Mouse (Mus musculus) embryonic facial prominence, embryonic 15.5 days (tissue): Measurements from ENCODE around the gene Mkln1. TPM values are rescaled to one million over a fixed set of nuclear protein-coding genes. Genes with fewer than 3 reads are reported as not detected.

Source experiments
- ATAC-seq: fragments of 200-750 bp; cut with Nextera tagmentation; 2 replicates; pipeline ENCODE4 v1.8.0; 2017; ENCODE audit warnings: low read depth, moderate TSS enrichment; ENCODE audit not compliant: insufficient number of reproducible peaks, low FRiP score, low TSS enrichment
- H3K27ac ChIP-seq: fragments of 300-500 bp; sonication (generic); replicated peaks from 2 replicates; pipeline ENCODE4 v1.5.1; 2015; ENCODE audit warnings: mild to moderate bottlenecking, inconsistent platforms
- H3K27me3 ChIP-seq: fragments of 300-500 bp; sonication (generic); 2 replicates; pipeline ENCODE4 v1.6.1; 2015; ENCODE audit warnings: inconsistent platforms
- H3K36me3 ChIP-seq: fragments of 300-500 bp; sonication (generic); 2 replicates; pipeline ENCODE4 v1.6.1; 2015; ENCODE audit warnings: mild to moderate bottlenecking, inconsistent platforms
- H3K4me1 ChIP-seq: fragments of 300-500 bp; sonication (generic); 2 replicates; pipeline ENCODE4 v1.6.1; 2015; ENCODE audit warnings: inconsistent platforms
- H3K4me2 ChIP-seq: fragments of 300-500 bp; sonication (generic); replicated peaks from 2 replicates; pipeline ENCODE4 v1.6.1; 2015; ENCODE audit warnings: mild to moderate bottlenecking, inconsistent platforms
- H3K4me3 ChIP-seq: fragments of 300-500 bp; sonication (generic); replicated peaks from 2 replicates; pipeline ENCODE4 v1.5.1; 2015; ENCODE audit warnings: mild to moderate bottlenecking, inconsistent platforms
- H3K9ac ChIP-seq: fragments of 300-500 bp; sonication (generic); 2 replicates; pipeline ENCODE4 v1.6.1; 2015; ENCODE audit warnings: inconsistent platforms
- H3K9me3 ChIP-seq: fragments of 300-500 bp; sonication (generic); replicated peaks from 2 replicates; pipeline ENCODE4 v1.6.1; 2016; ENCODE audit warnings: inconsistent platforms
- WGBS: fragments of 180-500 bp; shearing (Covaris S2); methylation state at CpG from one replicate; pipeline ENCODE4 v1.1.7; 2015; 5-methylcytosine and 5-hydroxymethylcytosine counted together
- polyA plus RNA-seq: library from polyadenylated mRNA; unstranded; fragments of >200 nt; fragmentation: Nextera tagmentation; extraction: Ambion mirVana; gene quantifications from 2 replicates; pipeline ENCODE4 v1.2.1, GENCODE M21; 2015

Gene Mkln1
- polyA plus RNA-seq, 1 experiment from 2014 or later, result 175 TPM

DNA sequence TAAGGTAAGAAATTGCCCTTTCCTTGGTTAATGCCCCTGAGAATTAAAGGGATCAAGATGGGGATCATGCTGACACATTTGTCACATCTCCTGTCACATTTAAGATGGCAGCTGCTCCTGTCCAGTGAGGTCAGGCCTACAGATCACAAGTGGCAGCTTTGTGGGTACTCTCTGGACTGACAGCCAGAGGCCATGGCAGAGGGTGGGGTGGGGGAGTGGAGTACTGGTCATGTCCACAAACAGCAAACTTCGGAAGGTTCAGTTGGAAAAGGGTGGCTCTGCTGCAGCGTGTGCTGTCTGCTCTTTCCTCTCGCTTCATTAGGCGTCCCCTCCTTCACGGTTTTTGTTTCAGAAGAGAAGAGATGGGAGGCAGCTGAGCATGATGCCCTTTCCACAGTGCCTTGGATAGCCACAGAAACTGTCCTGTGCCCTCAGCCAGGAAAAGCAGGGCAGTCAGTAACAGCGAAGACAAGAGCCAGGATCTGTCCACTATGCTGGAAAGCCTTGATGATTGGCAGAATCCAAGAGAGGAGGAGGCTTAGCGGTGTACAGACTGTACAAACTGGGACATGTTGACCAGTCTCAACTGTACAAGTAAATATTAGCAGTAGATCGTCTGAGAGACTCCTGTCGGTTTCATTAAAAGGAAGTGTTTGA lies 119.3 kb downstream of the Mkln1 start:
- Histone ChIP-seq H3K4me3 (no peak overlapping the region), H3K4me2 (no peak overlapping the region), H3K4me1 (no peaks in the 10 kb centered on the region), H3K36me3 (no peaks in the 10 kb centered on the region; the same call in 1 of the 2 replicates), H3K9me3 (no peaks in the 10 kb centered on the region), H3K27me3 (no peaks in the 10 kb centered on the region), H3K27ac (no peak overlapping the region), H3K9ac (no peak overlapping the region)
- no peak for ATAC-seq
- 75% methylated on average over 9 of the region's 9 CpGs for WGBS

GRCm38 (mm10) chr6:31518338-31518698 lies 119.8 kb downstream of the Mkln1 start:
- no peak overlapping the region for H3K9ac ChIP-seq
- no peak overlapping the region for H3K4me2 ChIP-seq
- H3K4me1 ChIP-seq, result no peaks in the 10 kb centered on the region
- no peaks in the 10 kb centered on the region; the same call in 1 of the 2 replicates for H3K36me3 ChIP-seq
- no peak overlapping the region for H3K27ac ChIP-seq
- no peak overlapping the region for H3K4me3 ChIP-seq
- 65% methylated on average over 2 of the region's 2 CpGs for WGBS
- no peak for ATAC-seq
- no peaks in the 10 kb centered on the region for H3K9me3 ChIP-seq
- no peaks in the 10 kb centered on the region for H3K27me3 ChIP-seq

DNA sequence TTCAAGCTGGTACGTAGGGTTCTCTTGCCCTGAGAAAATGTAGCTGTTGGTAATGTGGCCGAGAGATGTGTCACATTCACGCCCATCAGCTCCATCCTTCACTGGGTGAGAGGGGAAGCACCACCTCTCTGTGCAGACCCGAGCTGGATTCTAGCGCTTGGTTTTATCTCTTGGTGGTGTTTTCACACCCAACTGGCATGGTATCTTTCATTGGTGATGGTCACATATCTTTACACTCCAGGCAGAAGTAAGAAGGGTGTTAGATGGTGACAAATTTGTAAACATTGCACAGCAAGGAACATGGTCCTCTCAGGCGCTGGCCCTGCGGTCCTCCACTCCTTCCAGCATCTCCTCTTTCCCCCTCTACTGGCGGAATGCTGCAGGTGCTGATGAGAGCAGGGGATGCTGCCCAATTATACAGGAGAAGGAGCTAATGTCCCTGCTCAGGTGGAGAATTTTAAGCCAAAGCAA lies 120.5 kb downstream of the Mkln1 start:
- 74% methylated on average over 8 of the region's 8 CpGs for WGBS
- Histone ChIP-seq H3K4me2 (no peak overlapping the region), H3K9me3 (no peaks in the 10 kb centered on the region), H3K27me3 (no peaks in the 10 kb centered on the region), H3K4me3 (no peak overlapping the region), H3K4me1 (no peaks in the 10 kb centered on the region), H3K27ac (no peak overlapping the region), H3K36me3 (no peaks in the 10 kb centered on the region; the same call in 1 of the 2 replicates), H3K9ac (no peak overlapping the region)
- ATAC-seq, result no peak

- no peaks in the 10 kb centered on the region for H3K27me3 ChIP-seq
- H3K9me3 ChIP-seq, result no peaks in the 10 kb centered on the region
- no peak overlapping the region for H3K27ac ChIP-seq
- no peak overlapping the region for H3K4me3 ChIP-seq
- no peaks in the 10 kb centered on the region for H3K4me1 ChIP-seq
- no peak overlapping the region for H3K9ac ChIP-seq
- no peak for ATAC-seq
- H3K36me3 ChIP-seq, result no peaks in the 10 kb centered on the region
- H3K4me2 ChIP-seq, result no peak overlapping the region
- WGBS, result 63% methylated on average over 7 of the region's 7 CpGs
These were observed 122.1 kb downstream of the Mkln1 start for GRCm38 (mm10) chr6:31520486-31521215.

DNA sequence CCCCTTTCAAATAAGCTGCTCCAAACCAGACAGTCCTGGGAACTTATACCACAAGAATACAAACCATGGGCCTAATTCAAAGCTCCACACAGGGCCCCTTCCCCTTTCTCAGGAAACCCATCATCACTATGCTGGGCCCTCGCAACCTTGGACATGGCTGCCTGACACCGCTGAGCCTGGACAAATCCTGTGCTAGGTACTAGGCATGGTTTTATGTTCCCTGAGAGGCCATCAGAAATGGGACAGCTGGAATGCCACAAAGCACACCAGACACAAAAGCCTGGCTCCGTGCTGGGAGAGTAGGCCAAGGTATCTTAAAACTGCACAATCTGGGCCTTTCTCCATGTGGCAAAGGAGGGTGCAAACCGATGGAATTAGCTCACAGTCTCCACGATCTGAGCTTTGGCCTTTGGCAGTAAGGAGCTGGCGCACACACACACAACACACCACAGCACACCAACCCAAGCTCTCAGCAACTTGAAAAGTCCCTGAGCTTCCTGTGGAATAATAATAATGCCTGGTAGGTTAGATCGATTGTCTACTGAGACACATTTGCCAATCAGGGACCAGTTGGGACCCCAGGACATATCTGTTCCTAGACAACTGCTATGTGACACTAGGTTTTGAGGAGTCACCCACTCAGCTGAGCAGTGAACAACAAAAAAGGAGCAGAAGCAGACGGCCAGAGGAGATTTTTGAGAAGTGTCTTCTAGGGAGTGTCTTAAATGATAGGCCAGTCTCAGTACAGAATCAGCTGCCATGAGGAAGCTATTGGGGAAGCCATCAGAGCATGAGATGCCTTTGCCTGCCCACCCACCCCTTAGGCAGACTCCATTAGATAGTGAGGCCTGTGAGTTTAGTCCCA lies 123.2 kb downstream of the Mkln1 start:
- no peak for ATAC-seq
- no peaks in the 10 kb centered on the region for H3K9me3 ChIP-seq
- no peak overlapping the region for H3K27ac ChIP-seq
- WGBS, result 85% methylated on average over 8 of the region's 8 CpGs
- no peak overlapping the region for H3K9ac ChIP-seq
- H3K4me3 ChIP-seq, result no peak overlapping the region
- H3K4me1 ChIP-seq, result no peaks in the 10 kb centered on the region
- H3K4me2 ChIP-seq, result no peak overlapping the region
- H3K36me3 ChIP-seq, result no peaks in the 10 kb centered on the region
- H3K27me3 ChIP-seq, result no peaks in the 10 kb centered on the region

DNA sequence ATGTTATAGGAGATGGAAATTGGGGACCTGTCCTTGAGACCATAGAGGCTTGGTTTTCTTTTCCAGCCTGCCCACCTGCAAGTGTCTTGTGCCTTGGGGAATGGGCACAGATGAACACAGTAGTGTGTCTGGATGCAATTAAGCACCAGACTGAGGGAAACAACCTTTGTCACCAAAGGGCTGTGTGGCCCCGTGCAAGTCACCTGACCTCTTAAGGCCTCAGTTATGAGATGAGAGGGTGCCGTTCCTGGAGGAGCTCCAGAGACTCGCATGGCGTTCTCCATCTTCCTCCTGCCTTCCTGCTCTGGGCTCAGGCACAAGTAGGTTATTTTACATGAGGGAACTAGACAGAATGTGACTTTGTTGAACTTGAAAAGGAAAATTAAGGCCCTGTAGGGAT lies 123.9 kb downstream of the Mkln1 start:
- Histone ChIP-seq H3K9me3 (no peaks in the 10 kb centered on the region), H3K27ac (no peak overlapping the region), H3K36me3 (no peaks in the 10 kb centered on the region), H3K4me2 (no peak overlapping the region), H3K27me3 (no peaks in the 10 kb centered on the region), H3K4me1 (no peaks in the 10 kb centered on the region), H3K4me3 (no peak overlapping the region), H3K9ac (no peak overlapping the region)
- ATAC-seq, result no peak
- 43% methylated on average over 4 of the region's 4 CpGs for WGBS

- 42% methylated on average over 5 of the region's 5 CpGs for WGBS
- H3K4me1 ChIP-seq, result no peaks in the 10 kb centered on the region
- H3K27me3 ChIP-seq, result no peaks in the 10 kb centered on the region
- H3K4me2 ChIP-seq, result no peak overlapping the region
- no peaks in the 10 kb centered on the region for H3K9me3 ChIP-seq
- H3K27ac ChIP-seq, result no peak overlapping the region
- H3K36me3 ChIP-seq, result no peaks in the 10 kb centered on the region
- ATAC-seq, result no peak
- H3K9ac ChIP-seq, result no peak overlapping the region
- no peak overlapping the region for H3K4me3 ChIP-seq
These were observed 124.5 kb downstream of the Mkln1 start for GRCm38 (mm10) chr6:31523039-31523438.

DNA sequence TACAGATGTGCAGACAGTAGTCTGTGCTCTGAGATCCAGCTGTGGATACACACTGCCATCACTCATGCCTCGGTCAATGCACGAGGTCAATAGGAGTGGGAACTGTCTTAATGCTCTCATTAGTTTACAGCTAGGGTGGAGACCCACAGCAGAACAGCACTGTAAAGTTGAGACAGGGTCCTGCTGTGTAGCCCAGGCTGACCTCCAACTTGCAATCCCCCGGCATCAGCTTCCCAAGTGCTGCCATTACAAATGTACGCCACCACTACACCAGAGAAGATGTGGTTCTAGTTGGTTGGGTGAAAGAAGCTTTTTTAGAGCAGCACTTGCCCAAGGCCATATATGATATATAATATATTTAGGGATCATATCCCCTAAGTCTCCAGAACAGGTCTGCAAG lies 125.1 kb downstream of the Mkln1 start:
- 89% methylated on average over 4 of the region's 4 CpGs for WGBS
- Histone ChIP-seq H3K4me2 (no peak overlapping the region), H3K27ac (no peak overlapping the region), H3K4me1 (no peaks in the 10 kb centered on the region), H3K9me3 (no peaks in the 10 kb centered on the region), H3K36me3 (no peaks in the 10 kb centered on the region), H3K27me3 (no peaks in the 10 kb centered on the region), H3K4me3 (no peak overlapping the region), H3K9ac (no peak overlapping the region)
- no peak for ATAC-seq

DNA sequence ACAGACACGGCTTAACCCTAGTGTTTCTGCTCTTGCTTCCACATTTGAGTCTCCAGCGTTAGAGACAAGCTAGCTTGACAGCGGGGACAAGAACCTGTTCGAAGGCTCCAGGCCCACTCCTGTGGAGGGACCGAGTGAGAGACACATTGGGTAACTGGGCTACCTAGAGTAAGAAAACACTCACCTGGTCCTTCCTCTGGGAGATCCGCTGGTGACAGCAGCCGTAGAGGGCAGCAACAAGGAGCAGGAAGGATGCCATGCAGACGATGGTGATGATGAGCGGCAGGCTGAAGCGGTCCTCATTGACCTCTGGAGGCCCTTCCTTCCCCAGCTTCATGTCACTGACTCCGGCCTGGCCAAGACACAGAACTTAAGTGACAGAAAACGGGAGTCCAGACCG lies 125.6 kb downstream of the Mkln1 start:
- no peak overlapping the region for H3K4me3 ChIP-seq
- H3K4me2 ChIP-seq, result no peak overlapping the region
- no peaks in the 10 kb centered on the region for H3K27me3 ChIP-seq
- H3K4me1 ChIP-seq, result no peaks in the 10 kb centered on the region
- 83% methylated on average over 13 of the region's 13 CpGs for WGBS
- H3K9ac ChIP-seq, result no peak overlapping the region
- H3K27ac ChIP-seq, result no peak overlapping the region
- H3K9me3 ChIP-seq, result no peaks in the 10 kb centered on the region
- H3K36me3 ChIP-seq, result no peaks in the 10 kb centered on the region
- ATAC-seq, result no peak

GRCm38 (mm10) chr6:31524647-31525046 lies 126.1 kb downstream of the Mkln1 start:
- Histone ChIP-seq H3K27ac (no peak overlapping the region), H3K27me3 (no peaks in the 10 kb centered on the region), H3K9ac (no peak overlapping the region), H3K4me3 (no peak overlapping the region), H3K9me3 (no peaks in the 10 kb centered on the region), H3K4me2 (no peak overlapping the region), H3K36me3 (no peaks in the 10 kb centered on the region), H3K4me1 (no peaks in the 10 kb centered on the region)
- ATAC-seq, result no peak
- WGBS, result 80% methylated on average over 8 of the region's 8 CpGs

- 60% methylated on average over 6 of the region's 6 CpGs for WGBS
- no peak for ATAC-seq
These were observed 126.8 kb downstream of the Mkln1 start for GRCm38 (mm10) chr6:31525231-31525900.

More at GRCm38 (mm10) chr6:31525231-31525900, 126.8 kb downstream of the Mkln1 start:
- Histone ChIP-seq H3K9me3 (no peaks in the 10 kb centered on the region), H3K4me2 (no peak overlapping the region), H3K36me3 (no peaks in the 10 kb centered on the region), H3K27me3 (no peaks in the 10 kb centered on the region), H3K4me3 (no peak overlapping the region), H3K4me1 (no peaks in the 10 kb centered on the region), H3K27ac (no peak overlapping the region), H3K9ac (no peak overlapping the region)
